Mouse (Mus musculus) heart, embryonic 14.5 days (tissue): ENCODE measurements around the gene Spata17. TPM values are rescaled to one million over a fixed set of nuclear protein-coding genes. Genes with fewer than 3 reads are reported as not detected.

Experiments
- ATAC-seq: fragments of 200-750 bp; cut with Nextera tagmentation; 2 replicates; pipeline ENCODE4 v1.8.0; 2017; ENCODE audit warnings: low read depth, moderate TSS enrichment; ENCODE audit not compliant: insufficient number of reproducible peaks, insufficient read depth, low FRiP score
- H3K27ac ChIP-seq, 2 experiments: fragments of 200-500 bp in 1 of 2; fragments of 300-500 bp in 1 of 2; sonication (generic) in 1 of 2; replicated peaks in 1 of 2; 2 replicates each; pipeline ENCODE4 v1.5.1; 2012 to 2014; ENCODE audit warnings: low read depth in 2 of 2, low read length in 2 of 2, control low read depth in 1 of 2, mild to moderate bottlenecking in 1 of 2, mixed read lengths in 1 of 2; ENCODE audit not compliant: control insufficient read depth in 1 of 2, insufficient read depth in 1 of 2
- H3K27me3 ChIP-seq: fragments of 300-500 bp; sonication (generic); 2 replicates; pipeline ENCODE4 v1.6.1; 2014; ENCODE audit warnings: mild to moderate bottlenecking, low read length, control low read depth; ENCODE audit not compliant: control insufficient read depth, insufficient read depth
- H3K36me3 ChIP-seq: fragments of 300-500 bp; sonication (generic); 2 replicates; pipeline ENCODE4 v1.6.1; 2014; ENCODE audit warnings: mild to moderate bottlenecking, control low read depth, low read length, mixed read lengths; ENCODE audit not compliant: control insufficient read depth, insufficient read depth
- H3K4me1 ChIP-seq, 2 experiments: fragments of 200-500 bp in 1 of 2; fragments of 300-500 bp in 1 of 2; sonication (generic) in 1 of 2; 2 replicates each; pipeline ENCODE4 v1.6.1; 2012 to 2014; ENCODE audit warnings: low read length in 2 of 2, control low read depth in 1 of 2, mixed read lengths in 1 of 2; ENCODE audit not compliant: control insufficient read depth in 2 of 2, insufficient read depth in 2 of 2
- H3K4me2 ChIP-seq: fragments of 300-500 bp; sonication (generic); 2 replicates; pipeline ENCODE4 v1.6.1; 2014; ENCODE audit warnings: mild to moderate bottlenecking, low read length
- H3K4me3 ChIP-seq, 2 experiments: fragments of 200-500 bp in 1 of 2; fragments of 300-500 bp in 1 of 2; sonication (generic) in 1 of 2; 2 replicates each; pipeline ENCODE4 v1.5.1; 2012 to 2014; ENCODE audit warnings: low read length in 2 of 2, mild to moderate bottlenecking in 2 of 2, control low read depth in 1 of 2, low read depth in 1 of 2, moderate library complexity in 1 of 2; ENCODE audit not compliant: control insufficient read depth in 1 of 2, insufficient read depth in 1 of 2
- H3K9ac ChIP-seq: fragments of 300-500 bp; sonication (generic); 2 replicates; pipeline ENCODE4 v1.6.1; 2014; ENCODE audit warnings: mild to moderate bottlenecking, low read length
- H3K9me3 ChIP-seq: fragments of 300-500 bp; sonication (generic); 2 replicates; pipeline ENCODE4 v1.6.1; 2016; ENCODE audit warnings: low read length, control low read depth; ENCODE audit not compliant: control insufficient read depth
- WGBS: fragments of 180-500 bp; shearing (Covaris S2); extraction: QIAGEN DNeasy Blood & Tissue Kit; methylation state at CpG from one replicate; pipeline ENCODE4 v1.1.7; 2014; 5-methylcytosine and 5-hydroxymethylcytosine counted together
- polyA plus RNA-seq: library from polyadenylated mRNA; unstranded; fragments of >200 nt; fragmentation: Nextera tagmentation; extraction: Ambion mirVana; gene quantifications from 2 replicates; pipeline ENCODE4 v1.2.1, GENCODE M21; 2014

Gene Spata17
- polyA plus RNA-seq, 1 experiment from 2014 or later, result 0.27 TPM

GRCm38 (mm10) chr1:187015673-187016072 is 199.6 kb downstream of the Spata17 start:
- no peak overlapping the region for H3K4me3 ChIP-seq
- 77% methylated on average over 1 of the region's 1 CpGs for WGBS
- no peaks in the 10 kb centered on the region for H3K36me3 ChIP-seq
- no peaks in the 10 kb centered on the region for H3K4me1 ChIP-seq
- H3K27me3 ChIP-seq, result no peaks in the 10 kb centered on the region
- ATAC-seq, result no peak
- no peak overlapping the region for H3K4me2 ChIP-seq
- no peaks in the 10 kb centered on the region for H3K9me3 ChIP-seq
- H3K27ac ChIP-seq, result no peak overlapping the region
- H3K9ac ChIP-seq, result no peak overlapping the region

GRCm38 (mm10) chr1:187014141-187014540 is 201.1 kb downstream of the Spata17 start:
- H3K9ac ChIP-seq, result no peak overlapping the region

GRCm38 (mm10) chr1:187011601-187012000 is 203.7 kb downstream of the Spata17 start:
- Histone ChIP-seq H3K4me3 (no peak overlapping the region), H3K27me3 (no peaks in the 10 kb centered on the region), H3K4me2 (no peak overlapping the region), H3K36me3 (no peaks in the 10 kb centered on the region), H3K9me3 (no peaks in the 10 kb centered on the region), H3K27ac (no peak overlapping the region), H3K9ac (no peak overlapping the region), H3K4me1 (no peaks in the 10 kb centered on the region)
- no peak for ATAC-seq
- WGBS, result 82% methylated on average over 4 of the region's 4 CpGs

More at GRCm38 (mm10) chr1:187014141-187014540, 201.1 kb downstream of the Spata17 start:
- H3K4me3 ChIP-seq, result no peak overlapping the region
- no peaks in the 10 kb centered on the region for H3K4me1 ChIP-seq
- no peak overlapping the region for H3K4me2 ChIP-seq
- WGBS, result 94% methylated on average over 2 of the region's 2 CpGs
- no peak overlapping the region for H3K27ac ChIP-seq
- ATAC-seq, result no peak
- no peaks in the 10 kb centered on the region for H3K9me3 ChIP-seq
- H3K36me3 ChIP-seq, result no peaks in the 10 kb centered on the region
- no peaks in the 10 kb centered on the region for H3K27me3 ChIP-seq

- no peak overlapping the region for H3K4me2 ChIP-seq
- no peaks in the 10 kb centered on the region for H3K36me3 ChIP-seq
- H3K27ac ChIP-seq, result no peak overlapping the region
- no peaks in the 10 kb centered on the region for H3K9me3 ChIP-seq
- no peaks in the 10 kb centered on the region for H3K4me1 ChIP-seq
- H3K4me3 ChIP-seq, result no peak overlapping the region
- 81% methylated on average over 11 of the region's 11 CpGs for WGBS
- no peak overlapping the region for H3K9ac ChIP-seq
- no peaks in the 10 kb centered on the region for H3K27me3 ChIP-seq
- no peak for ATAC-seq
Measured at GRCm38 (mm10) chr1:187010071-187010470, 205.2 kb downstream of the Spata17 start.

GRCm38 (mm10) chr1:187008236-187008635 is 207.0 kb downstream of the Spata17 start:
- H3K4me1 ChIP-seq, result no peaks in the 10 kb centered on the region
- no peak for ATAC-seq
- no peaks in the 10 kb centered on the region for H3K9me3 ChIP-seq
- no peak overlapping the region for H3K4me2 ChIP-seq
- H3K27me3 ChIP-seq, result no peaks in the 10 kb centered on the region
- no peaks in the 10 kb centered on the region for H3K36me3 ChIP-seq
- H3K4me3 ChIP-seq, result no peak overlapping the region
- no peak overlapping the region for H3K9ac ChIP-seq
- no peak overlapping the region for H3K27ac ChIP-seq
- WGBS, result 85% methylated on average over 7 of the region's 7 CpGs

- Histone ChIP-seq H3K4me1 (no peaks in the 10 kb centered on the region), H3K4me3 (no peak overlapping the region), H3K9ac (no peak overlapping the region), H3K4me2 (no peak overlapping the region), H3K36me3 (no peaks in the 10 kb centered on the region), H3K27ac (no peak overlapping the region), H3K27me3 (no peaks in the 10 kb centered on the region), H3K9me3 (no peaks in the 10 kb centered on the region)
- WGBS, result 82% methylated on average over 14 of the region's 14 CpGs
- ATAC-seq, result no peak
Measured at GRCm38 (mm10) chr1:187006227-187006925, 208.9 kb downstream of the Spata17 start.

- H3K4me1 ChIP-seq, result no peaks in the 10 kb centered on the region
- no peak overlapping the region for H3K27ac ChIP-seq
- ATAC-seq, result no peak
- no peak overlapping the region for H3K9ac ChIP-seq
- no peaks in the 10 kb centered on the region for H3K9me3 ChIP-seq
- H3K4me3 ChIP-seq, result no peak overlapping the region
- H3K4me2 ChIP-seq, result no peak overlapping the region
- no peaks in the 10 kb centered on the region for H3K27me3 ChIP-seq
- WGBS, result 94% methylated on average over 1 of the region's 1 CpGs
- no peaks in the 10 kb centered on the region for H3K36me3 ChIP-seq
Measured at GRCm38 (mm10) chr1:187004306-187004705, 211.0 kb downstream of the Spata17 start.

- H3K36me3 ChIP-seq, result no peaks in the 10 kb centered on the region
- H3K9ac ChIP-seq, result no peak overlapping the region
- H3K4me2 ChIP-seq, result no peak overlapping the region
- WGBS, result 73% methylated on average over 7 of the region's 7 CpGs
- no peaks in the 10 kb centered on the region for H3K4me1 ChIP-seq
- H3K9me3 ChIP-seq, result no peaks in the 10 kb centered on the region
- H3K27me3 ChIP-seq, result no peaks in the 10 kb centered on the region
- no peak for ATAC-seq
- H3K27ac ChIP-seq, result no peak overlapping the region
- no peak overlapping the region for H3K4me3 ChIP-seq
Measured at GRCm38 (mm10) chr1:187003441-187003861, 211.8 kb downstream of the Spata17 start.
